Mouse (Mus musculus) hindbrain, embryonic 10.5 days (tissue): ENCODE data around the gene Slc12a8. TPM values are rescaled to one million over a fixed set of nuclear protein-coding genes. Genes with fewer than 3 reads are reported as not detected.

Experiments used
- DNase-seq: peaks from one replicate; pipeline ENCODE4 v3.0.0-alpha.2; 2017; ENCODE audit warnings: low spot score
- H3K27ac ChIP-seq: fragments of 300-500 bp; sonication (generic); 2 replicates; pipeline ENCODE4 v1.5.1; 2016; ENCODE audit warnings: mild to moderate bottlenecking, moderate library complexity
- H3K27me3 ChIP-seq: fragments of 300-500 bp; sonication (generic); 2 replicates; pipeline ENCODE4 v1.6.1; 2016; ENCODE audit warnings: mild to moderate bottlenecking; ENCODE audit not compliant: poor library complexity, insufficient read depth, severe bottlenecking
- H3K36me3 ChIP-seq: fragments of 300-500 bp; sonication (generic); 2 replicates; pipeline ENCODE4 v1.6.1; 2016; ENCODE audit warnings: mild to moderate bottlenecking, moderate library complexity
- H3K4me1 ChIP-seq: fragments of 300-500 bp; sonication (generic); replicated peaks from 2 replicates; pipeline ENCODE4 v1.6.1; 2016; ENCODE audit warnings: mild to moderate bottlenecking
- H3K4me3 ChIP-seq: fragments of 300-500 bp; sonication (generic); 2 replicates; pipeline ENCODE4 v1.5.1; 2016; ENCODE audit warnings: mild to moderate bottlenecking, moderate library complexity
- H3K9me3 ChIP-seq: fragments of 300-500 bp; sonication (generic); 2 replicates; pipeline ENCODE4 v1.6.1; 2016; ENCODE audit warnings: mild to moderate bottlenecking, moderate library complexity
- WGBS: fragments of 180-500 bp; shearing (Covaris S2); methylation state at CpG from one replicate; pipeline ENCODE4 v1.1.7; 2016; 5-methylcytosine and 5-hydroxymethylcytosine counted together
- polyA plus RNA-seq: library from polyadenylated mRNA; unstranded; fragments of >200 nt; fragmentation: Nextera tagmentation; extraction: Ambion mirVana; gene quantifications from 2 replicates; pipeline ENCODE4 v1.2.1, GENCODE M21; 2016

The Slc12a8 gene
- polyA plus RNA-seq, 1 experiment from 2014 or later: 0.81 TPM

DNA sequence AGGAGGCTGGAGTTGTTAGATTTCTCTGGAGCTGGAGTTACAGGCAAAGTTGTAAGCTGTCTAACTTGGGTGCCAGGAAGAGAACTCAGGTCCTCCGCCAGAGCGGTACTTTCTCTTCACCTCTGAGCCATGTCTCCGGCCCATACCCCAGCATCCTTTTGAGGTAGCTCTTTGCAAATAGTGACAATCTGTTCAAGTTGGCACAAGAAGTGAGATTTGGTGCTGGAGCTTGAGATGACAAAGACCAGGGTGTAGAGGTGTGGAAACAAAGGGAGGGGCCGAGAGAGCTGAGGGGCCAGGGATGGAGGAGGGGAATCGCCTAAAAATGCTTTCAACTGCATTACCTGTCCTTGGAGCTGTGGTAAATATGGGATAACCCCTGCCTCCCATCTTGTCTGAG, 142.4 kb downstream of the Slc12a8 start:
- no peaks in the 10 kb centered on the region for H3K27me3 ChIP-seq
- peaks cover 4% of the 10 kb centered on the region; the same call in 1 of the 2 replicates for H3K4me1 ChIP-seq
- no peak overlapping the region for H3K27ac ChIP-seq
- no peaks in the 10 kb centered on the region; the same call in 1 of the 2 replicates for H3K9me3 ChIP-seq
- H3K4me3 ChIP-seq: no peak overlapping the region
- no peak for DNase-seq
- WGBS: 91% methylated on average over 5 of the region's 5 CpGs
- H3K36me3 ChIP-seq: no peaks in the 10 kb centered on the region

DNA sequence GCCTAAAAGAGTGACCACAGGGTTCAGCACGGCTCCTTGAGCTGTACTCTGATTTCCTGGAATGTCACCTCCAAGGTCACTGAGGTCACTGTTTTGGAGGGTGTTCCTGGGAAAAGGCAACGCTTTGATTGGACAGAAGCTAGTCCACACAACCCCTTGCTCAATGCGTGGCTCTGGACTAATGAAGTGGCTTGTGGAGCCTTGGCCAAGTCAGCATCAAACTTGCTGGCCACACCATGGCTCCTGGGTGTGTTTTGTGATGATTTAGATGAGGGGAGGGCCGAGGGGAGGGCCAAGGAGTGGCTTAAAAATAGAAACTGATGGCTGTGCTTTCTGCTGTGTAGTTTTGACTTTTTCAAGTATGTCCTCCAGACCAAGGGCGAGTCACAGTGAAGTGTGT, 143.0 kb downstream of the Slc12a8 start:
- Histone ChIP-seq H3K27ac (no peak overlapping the region), H3K36me3 (no peaks in the 10 kb centered on the region), H3K4me3 (no peak overlapping the region), H3K4me1 (peaks cover 4% of the 10 kb centered on the region; the same call in 1 of the 2 replicates), H3K9me3 (no peaks in the 10 kb centered on the region), H3K27me3 (no peaks in the 10 kb centered on the region)
- 70% methylated on average over 5 of the region's 5 CpGs for WGBS
- no peak for DNase-seq

DNA sequence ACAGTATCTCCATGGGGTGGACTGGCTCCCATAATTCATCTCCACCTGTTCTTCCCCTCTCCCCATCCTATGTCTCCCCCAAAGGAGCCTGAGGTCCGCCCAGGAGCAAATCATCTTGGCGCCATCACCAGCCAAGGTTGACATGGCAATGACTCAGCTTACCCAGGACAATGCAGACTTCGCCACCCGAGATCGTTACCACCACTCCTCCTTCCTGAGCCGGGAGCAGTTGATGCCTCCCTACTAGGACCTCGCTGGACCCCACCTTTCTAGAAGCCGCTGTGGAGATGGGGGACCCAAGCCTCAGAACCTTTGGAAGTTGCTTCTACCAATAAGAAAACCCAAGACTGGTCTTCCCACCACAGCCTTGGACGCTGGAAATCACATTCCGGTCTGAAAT, 145.7 kb downstream of the Slc12a8 start:
- H3K4me3 ChIP-seq: no peak overlapping the region
- H3K9me3 ChIP-seq: no peaks in the 10 kb centered on the region
- WGBS: 94% methylated on average over 10 of the region's 10 CpGs
- H3K27me3 ChIP-seq: no peaks in the 10 kb centered on the region
- peaks cover 4% of the 10 kb centered on the region; the same call in 1 of the 2 replicates for H3K4me1 ChIP-seq
- no peak overlapping the region for H3K27ac ChIP-seq
- H3K36me3 ChIP-seq: no peaks in the 10 kb centered on the region
- no peak for DNase-seq

DNA sequence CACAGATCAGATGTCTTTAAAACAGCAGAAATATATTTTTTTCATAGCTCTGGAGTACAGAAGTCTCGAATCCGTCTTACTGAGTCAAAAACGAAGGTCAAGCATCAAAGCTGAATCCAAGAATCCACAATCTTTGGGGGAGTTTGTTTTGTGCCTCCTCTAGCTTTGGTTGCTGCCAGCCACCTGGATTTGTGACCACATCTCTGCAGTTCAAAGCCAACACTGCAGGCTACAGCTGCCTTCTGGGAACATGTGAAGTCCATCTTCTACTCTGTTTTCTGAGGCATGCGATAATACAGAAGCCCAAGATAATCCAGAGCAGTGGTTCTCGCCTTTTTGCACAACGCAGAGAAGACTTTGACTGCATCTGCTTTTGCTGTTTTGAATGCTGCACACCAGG, 149.1 kb downstream of the Slc12a8 start:
- Histone ChIP-seq H3K4me1 (no peaks in the 10 kb centered on the region), H3K9me3 (no peaks in the 10 kb centered on the region), H3K27me3 (no peaks in the 10 kb centered on the region), H3K27ac (no peak overlapping the region), H3K36me3 (no peaks in the 10 kb centered on the region), H3K4me3 (no peak overlapping the region)
- no peak for DNase-seq
- 92% methylated on average over 6 of the region's 6 CpGs for WGBS

DNA sequence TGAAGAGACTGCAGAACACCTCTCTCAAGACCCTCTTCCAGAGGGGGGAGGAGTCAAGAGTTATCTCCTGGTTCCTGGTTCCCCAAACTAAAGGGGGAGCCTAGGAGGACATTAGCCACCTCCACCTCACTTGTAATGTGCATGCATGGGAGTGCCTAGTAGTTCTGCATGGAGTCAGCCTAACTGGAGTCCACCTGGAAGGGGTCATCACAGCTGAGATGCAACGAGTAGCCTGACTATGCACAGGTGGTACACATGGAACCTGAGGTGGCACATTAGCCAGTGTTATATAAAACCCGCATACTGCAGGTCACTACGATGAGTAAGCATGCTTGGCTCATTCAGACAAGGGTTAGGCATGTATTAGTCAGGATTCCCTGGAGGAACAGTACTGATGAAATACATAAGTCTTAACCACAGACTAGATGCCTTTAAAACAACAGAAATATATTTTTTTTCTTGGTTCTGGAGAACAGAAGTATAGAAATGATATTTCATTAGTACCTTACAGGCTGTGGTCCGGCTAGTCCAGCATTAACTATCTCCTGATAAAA, 149.9 kb downstream of the Slc12a8 start:
- Histone ChIP-seq H3K4me3 (no peak overlapping the region), H3K27ac (no peak overlapping the region), H3K36me3 (no peaks in the 10 kb centered on the region), H3K9me3 (no peaks in the 10 kb centered on the region), H3K27me3 (no peaks in the 10 kb centered on the region), H3K4me1 (no peaks in the 10 kb centered on the region)
- 89% methylated on average over 4 of the region's 4 CpGs for WGBS
- no peak for DNase-seq

DNA sequence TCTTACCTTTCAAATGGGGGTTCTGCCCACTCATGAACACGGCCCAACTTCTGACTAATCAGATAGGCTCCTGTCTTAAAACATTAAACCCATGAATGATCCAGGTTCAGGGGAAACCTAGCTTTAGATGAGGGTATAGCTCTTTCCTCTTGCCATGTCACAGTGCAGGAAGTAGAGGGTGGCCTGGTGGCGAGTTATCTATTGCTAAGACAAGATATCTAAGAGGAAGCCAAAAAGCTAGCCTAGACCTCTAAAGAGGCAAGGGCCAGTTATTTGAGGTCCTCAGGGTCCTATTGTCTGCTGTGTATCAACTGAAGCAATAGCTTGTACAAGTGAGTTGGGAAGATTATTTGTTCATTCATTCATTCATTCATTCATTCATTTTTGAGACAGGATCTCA, 151.3 kb downstream of the Slc12a8 start:
- Histone ChIP-seq H3K4me3 (no peak overlapping the region), H3K27me3 (no peaks in the 10 kb centered on the region), H3K9me3 (no peaks in the 10 kb centered on the region), H3K36me3 (no peaks in the 10 kb centered on the region), H3K27ac (no peak overlapping the region), H3K4me1 (0 out of 2 replicates have a peak, but pooled peaks cover 3% of the 10 kb centered on the region)
- WGBS: 89% methylated on average over 2 of the region's 2 CpGs
- no peak for DNase-seq

DNA sequence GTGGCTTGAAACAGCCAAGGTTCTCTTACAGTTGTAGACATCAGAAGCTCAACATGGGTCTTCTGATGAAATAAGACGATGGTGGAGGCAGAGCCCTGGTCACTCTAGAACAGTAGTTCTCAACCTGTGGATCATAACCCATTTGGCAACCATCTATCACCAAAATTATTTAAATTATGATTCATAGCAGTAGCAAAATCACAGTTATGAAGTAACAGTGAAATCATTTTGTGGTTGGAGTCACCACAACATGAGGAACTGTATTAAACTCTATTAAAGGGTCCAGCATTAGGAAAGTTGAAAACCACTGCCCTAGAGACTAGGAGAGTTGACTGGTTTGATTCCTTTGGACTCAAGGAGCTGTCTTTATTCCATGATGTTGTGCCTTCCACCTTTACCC, 151.9 kb downstream of the Slc12a8 start:
- Histone ChIP-seq H3K36me3 (no peaks in the 10 kb centered on the region), H3K27me3 (no peaks in the 10 kb centered on the region), H3K4me3 (no peak overlapping the region), H3K9me3 (no peaks in the 10 kb centered on the region), H3K27ac (no peak overlapping the region), H3K4me1 (0 out of 2 replicates have a peak, but pooled peaks cover 3% of the 10 kb centered on the region)
- WGBS: 87% methylated on average over 1 of the region's 1 CpGs
- no peak for DNase-seq

DNA sequence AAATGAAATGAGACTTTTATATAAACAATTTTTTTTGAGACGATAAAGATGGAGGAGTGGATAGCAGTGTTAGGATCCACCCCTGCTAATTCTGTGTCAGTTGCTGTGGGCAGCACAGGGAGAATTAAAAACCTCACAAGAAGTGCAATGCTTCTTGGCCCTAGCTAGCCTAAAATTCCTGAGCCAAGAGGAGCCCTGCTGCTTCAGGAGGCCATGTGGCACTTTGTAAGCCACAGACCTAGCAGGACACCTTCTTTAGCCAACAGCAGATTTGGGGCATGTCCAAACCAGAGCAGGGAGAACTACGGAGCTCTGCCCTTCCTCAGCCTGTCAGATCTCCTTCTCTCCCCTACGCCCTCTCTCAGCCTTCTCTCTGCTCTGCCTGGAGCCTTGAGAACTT, 153.2 kb downstream of the Slc12a8 start:
- H3K36me3 ChIP-seq: no peaks in the 10 kb centered on the region
- no peak overlapping the region for H3K4me3 ChIP-seq
- no peak for DNase-seq
- H3K27ac ChIP-seq: 0 out of 2 replicates have a peak overlapping the region, but pooled peaks have one; percentile 10
- 72% methylated on average over 3 of the region's 3 CpGs for WGBS
- no peaks in the 10 kb centered on the region for H3K9me3 ChIP-seq
- 0 out of 2 replicates have a peak, but pooled peaks cover 3% of the 10 kb centered on the region for H3K4me1 ChIP-seq
- no peaks in the 10 kb centered on the region for H3K27me3 ChIP-seq

DNA sequence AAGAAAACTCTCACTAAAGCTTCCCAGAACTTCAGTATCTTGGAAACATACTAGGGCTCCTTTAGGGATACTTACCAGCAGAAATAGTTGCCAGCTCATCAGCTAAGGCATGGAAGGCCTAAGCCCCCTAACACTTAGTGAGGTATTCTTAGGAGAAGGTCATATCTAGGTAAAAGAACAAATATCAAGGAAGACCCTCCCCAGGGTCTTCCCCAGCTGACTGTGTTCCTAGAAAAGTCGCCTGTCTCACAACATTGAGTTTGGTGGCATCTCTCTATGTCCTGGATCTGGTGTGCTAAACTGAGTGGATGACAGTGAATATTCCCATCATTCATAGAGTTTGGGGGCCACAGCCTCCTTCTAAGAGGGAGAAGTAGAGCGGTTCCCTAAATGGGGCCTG, 153.8 kb downstream of the Slc12a8 start:
- 90% methylated on average over 2 of the region's 2 CpGs for WGBS
- Histone ChIP-seq H3K27me3 (no peaks in the 10 kb centered on the region), H3K4me3 (no peak overlapping the region), H3K36me3 (no peaks in the 10 kb centered on the region), H3K4me1 (0 out of 2 replicates have a peak, but pooled peaks cover 3% of the 10 kb centered on the region), H3K9me3 (no peaks in the 10 kb centered on the region), H3K27ac (0 out of 2 replicates have a peak overlapping the region, but pooled peaks have one; percentile 10)
- no peak for DNase-seq

DNA sequence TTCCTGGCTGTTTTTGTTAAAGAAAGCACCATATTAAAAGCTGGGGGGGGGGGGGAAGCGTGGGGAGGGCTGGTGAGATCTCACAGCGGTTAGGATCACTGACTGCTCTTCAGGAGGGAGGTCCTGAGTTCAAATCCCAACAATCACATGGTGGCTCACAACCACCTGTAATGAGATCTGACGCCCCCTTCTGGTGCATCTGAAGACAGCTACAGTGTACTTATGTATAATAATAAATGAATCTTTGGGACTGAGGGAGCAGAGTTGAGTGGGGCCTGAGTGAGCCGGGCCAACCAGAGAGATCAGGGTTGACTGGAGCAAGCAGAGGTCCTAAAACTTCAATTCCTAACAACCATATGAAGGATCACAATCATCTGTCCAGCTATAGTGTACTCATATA, 155.1 kb downstream of the Slc12a8 start:
- Histone ChIP-seq H3K4me3 (no peak overlapping the region), H3K27ac (no peak overlapping the region), H3K36me3 (no peaks in the 10 kb centered on the region), H3K4me1 (peaks cover 14% of the 10 kb centered on the region), H3K27me3 (no peaks in the 10 kb centered on the region), H3K9me3 (no peaks in the 10 kb centered on the region)
- 90% methylated on average over 4 of the region's 4 CpGs for WGBS
- DNase-seq: no peak

DNA sequence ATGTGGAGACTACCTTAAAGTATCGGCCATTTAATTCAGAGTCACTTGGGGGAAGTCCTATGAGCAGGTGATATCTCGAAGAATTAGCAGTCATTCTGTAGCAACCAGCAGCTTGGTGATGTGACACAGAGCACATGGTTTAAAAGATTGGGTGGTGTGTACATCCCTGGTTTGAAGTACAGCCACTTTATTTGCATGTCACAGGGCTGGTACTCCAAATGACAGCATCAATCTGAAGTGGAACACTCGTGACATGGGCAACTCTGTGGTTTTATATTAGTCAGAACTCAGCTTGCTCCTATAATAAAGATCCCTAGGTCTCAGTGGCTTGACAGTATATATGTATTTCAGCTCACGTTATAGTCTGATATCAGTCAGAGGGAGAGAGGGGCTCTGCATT, 155.5 kb downstream of the Slc12a8 start:
- WGBS: 89% methylated on average over 4 of the region's 4 CpGs
- H3K4me3 ChIP-seq: no peak overlapping the region

DNA sequence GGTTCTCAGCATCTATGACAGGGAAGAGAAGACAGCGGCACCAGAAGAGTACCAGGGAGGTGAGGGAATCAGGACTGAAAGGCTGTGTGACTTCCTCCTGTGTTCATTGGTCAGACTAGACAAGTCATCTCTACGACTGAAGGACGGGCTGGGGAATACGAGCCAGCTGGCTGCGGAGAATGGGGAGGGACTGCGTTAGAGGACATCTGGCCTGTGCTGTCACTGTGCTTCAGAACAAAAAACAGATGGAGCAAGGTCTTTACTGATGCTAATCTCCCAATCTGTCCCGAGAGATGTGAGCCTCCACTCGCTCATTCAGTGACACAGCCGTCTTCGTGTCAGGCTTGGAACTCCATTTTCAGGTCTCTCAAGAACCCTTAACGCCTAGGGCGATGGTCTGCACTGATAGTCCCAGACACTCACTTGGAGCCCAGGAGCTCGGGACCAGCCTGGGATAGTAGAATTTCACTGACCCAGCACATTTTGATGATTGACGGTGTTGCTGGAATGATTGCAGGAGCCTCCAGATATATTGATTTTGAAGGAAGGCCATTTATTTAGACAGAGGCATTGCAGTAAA, 156.5 kb downstream of the Slc12a8 start:
- DNase-seq: peak; percentile 58
- peak overlapping the region; percentile 66 for H3K27ac ChIP-seq
- 67% methylated on average over 14 of the region's 14 CpGs for WGBS
- H3K9me3 ChIP-seq: no peaks in the 10 kb centered on the region
- no peaks in the 10 kb centered on the region for H3K27me3 ChIP-seq
- no peak overlapping the region for H3K4me3 ChIP-seq
- peaks cover 14% of the 10 kb centered on the region for H3K4me1 ChIP-seq
- no peaks in the 10 kb centered on the region for H3K36me3 ChIP-seq

More for the DNA sequence above, 155.5 kb downstream of the Slc12a8 start:
- H3K27ac ChIP-seq: peak overlapping the region; percentile 66
- DNase-seq: no peak
- H3K9me3 ChIP-seq: no peaks in the 10 kb centered on the region
- no peaks in the 10 kb centered on the region for H3K27me3 ChIP-seq
- no peaks in the 10 kb centered on the region for H3K36me3 ChIP-seq
- peaks cover 14% of the 10 kb centered on the region for H3K4me1 ChIP-seq

DNA sequence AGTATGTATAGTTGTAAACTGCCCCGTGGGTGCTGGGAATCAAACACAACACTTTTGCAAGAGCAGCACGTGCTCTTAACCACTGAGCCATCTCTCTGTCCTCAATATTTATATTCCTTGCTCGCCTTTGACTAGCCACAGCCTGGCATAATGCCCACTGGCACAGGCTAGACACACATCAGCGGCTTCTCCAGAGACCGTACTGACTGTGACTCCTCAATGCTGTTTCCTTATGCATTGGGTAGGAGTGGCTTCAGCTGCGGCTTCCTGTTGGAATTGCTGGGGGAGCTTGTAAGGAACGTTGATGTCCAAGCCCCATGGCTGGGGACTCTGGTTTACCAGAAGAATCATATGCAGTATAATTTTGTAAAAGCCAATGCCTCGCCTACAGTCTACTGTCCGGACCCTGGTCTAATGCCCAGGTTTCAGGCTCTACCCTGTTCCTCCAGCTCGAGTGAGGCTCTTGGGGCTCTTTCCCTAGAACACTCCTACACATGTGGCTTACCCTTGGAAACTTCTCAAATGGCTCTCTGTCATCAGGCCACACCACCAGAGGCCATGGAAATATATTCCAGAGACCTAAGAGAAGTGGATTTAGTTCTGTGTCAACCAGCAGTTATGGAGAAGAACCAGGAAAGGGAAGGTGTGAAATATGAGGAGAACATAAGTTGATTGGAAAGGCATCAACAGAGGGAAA, 158.2 kb downstream of the Slc12a8 start:
- Histone ChIP-seq H3K9me3 (no peaks in the 10 kb centered on the region), H3K4me1 (peaks cover 21% of the 10 kb centered on the region), H3K36me3 (no peaks in the 10 kb centered on the region), H3K27me3 (no peaks in the 10 kb centered on the region), H3K4me3 (no peak overlapping the region), H3K27ac (0 out of 2 replicates have a peak overlapping the region, but pooled peaks have one; percentile 30)
- no peak for DNase-seq
- WGBS: 91% methylated on average over 10 of the region's 10 CpGs
